Mouse (Mus musculus) liver, postnatal 0 days (tissue): ENCODE data around the gene Ecsit. TPM values are rescaled to one million over a fixed set of nuclear protein-coding genes. Genes with fewer than 3 reads are reported as not detected.

Source experiments
- ATAC-seq: fragments of 200-750 bp; cut with Nextera tagmentation; 2 replicates; pipeline ENCODE4 v1.8.0; 2017; ENCODE audit warnings: mild to moderate bottlenecking, moderate library complexity
- DNase-seq: peaks from one replicate; pipeline ENCODE4 v3.0.0-alpha.2; 2016
- H3K27ac ChIP-seq: fragments of 300-500 bp; sonication (generic); 2 replicates; pipeline ENCODE4 v1.5.1; 2014; ENCODE audit warnings: antibody characterized with exemption, moderate library complexity, mild to moderate bottlenecking, low read depth
- H3K27me3 ChIP-seq: fragments of 300-500 bp; sonication (generic); 2 replicates; pipeline ENCODE4 v1.6.1; 2014; ENCODE audit warnings: low read length, control low read depth, mixed read lengths; ENCODE audit not compliant: insufficient read depth
- H3K36me3 ChIP-seq: fragments of 300-500 bp; sonication (generic); replicated peaks from 2 replicates; pipeline ENCODE4 v1.6.1; 2014; ENCODE audit warnings: mild to moderate bottlenecking, control low read depth, low read length, moderate library complexity, mixed read lengths; ENCODE audit not compliant: insufficient read depth
- H3K4me1 ChIP-seq: fragments of 300-500 bp; sonication (generic); 2 replicates; pipeline ENCODE4 v1.6.1; 2014; ENCODE audit warnings: antibody characterized with exemption, mild to moderate bottlenecking, control low read depth; ENCODE audit not compliant: insufficient read depth
- H3K4me2 ChIP-seq: fragments of 300-500 bp; sonication (generic); 2 replicates; pipeline ENCODE4 v1.6.1; 2014; ENCODE audit warnings: low read depth, mild to moderate bottlenecking, low read length, moderate library complexity, mixed read lengths
- H3K4me3 ChIP-seq: fragments of 300-500 bp; sonication (generic); 2 replicates; pipeline ENCODE4 v1.5.1; 2014; ENCODE audit warnings: low read depth, low read length
- H3K9ac ChIP-seq: fragments of 300-500 bp; sonication (generic); replicated peaks from 2 replicates; pipeline ENCODE4 v1.6.1; 2014; ENCODE audit warnings: mild to moderate bottlenecking, moderate library complexity
- H3K9me3 ChIP-seq: fragments of 300-500 bp; sonication (generic); 2 replicates; pipeline ENCODE4 v1.6.1; 2016; ENCODE audit warnings: mild to moderate bottlenecking, control low read depth, low read length, mixed read lengths
- CTCF ChIP-seq: sonication (generic); IDR thresholded peaks from 2 replicates; pipeline ENCODE4 v1.5.1; 2016; ENCODE audit warnings: antibody characterized with exemption, low read depth
- EP300 ChIP-seq: IDR thresholded peaks from 2 replicates; pipeline ENCODE4 v1.6.1; 2016; ENCODE audit warnings: antibody characterized with exemption, low read depth, mild to moderate bottlenecking
- WGBS: fragments of 180-500 bp; shearing (Covaris S2); extraction: QIAGEN DNeasy Blood & Tissue Kit; methylation state at CpG from one replicate; pipeline ENCODE4 v1.1.7; 2014; ENCODE audit not compliant: insufficient replicate concordance; 5-methylcytosine and 5-hydroxymethylcytosine counted together
- polyA plus RNA-seq: library from polyadenylated mRNA; unstranded; fragments of >200 nt; fragmentation: Nextera tagmentation; extraction: Ambion mirVana; gene quantifications from 2 replicates; pipeline ENCODE4 v1.2.1, GENCODE M21; 2015

The Ecsit gene
- polyA plus RNA-seq, 1 experiment from 2014 or later: 18.1 TPM

DNA sequence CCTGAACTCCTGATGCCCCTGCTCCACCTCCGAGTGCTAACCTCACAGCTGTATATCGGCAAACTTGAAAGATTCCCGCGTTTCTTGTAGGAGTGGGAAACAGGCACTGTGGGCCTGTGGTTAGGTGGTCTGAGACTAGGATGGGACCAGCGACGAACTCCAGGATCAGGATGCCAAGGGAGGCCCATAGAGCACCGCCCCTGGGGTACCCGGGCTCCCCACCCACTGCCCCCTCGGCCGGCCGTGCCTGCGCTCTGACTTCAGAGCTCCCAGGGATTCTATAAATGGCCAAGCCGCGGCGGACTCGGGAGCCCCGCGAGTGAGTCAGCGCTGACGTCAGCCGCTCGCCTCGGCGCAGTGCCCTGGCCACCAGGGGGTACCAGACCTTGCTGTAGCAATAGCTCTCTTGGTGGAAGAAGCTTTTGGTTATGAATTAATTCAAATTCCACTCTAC is 10.6 kb upstream of the Ecsit start:
- WGBS: under 1% methylated on average over 24 of the region's 24 CpGs
- Histone ChIP-seq H3K27me3 (peaks cover 25% of the 10 kb centered on the region), H3K9ac (peak overlapping the region; percentile 64), H3K4me3 (peak overlapping the region; percentile 36), H3K4me2 (peak overlapping the region; percentile 79), H3K9me3 (no peaks in the 10 kb centered on the region), H3K27ac (no peak overlapping the region), H3K36me3 (no peaks in the 10 kb centered on the region), H3K4me1 (peaks cover 4% of the 10 kb centered on the region; the same call in 1 of the 2 replicates)
- DNase-seq (peak; percentile 90), ATAC-seq (peak; percentile 89)
- TF ChIP-seq CTCF (peak; percentile 88), EP300 (no peak)

GRCm38 (mm10) chr9:22092746-22093145 is 7.5 kb upstream of the Ecsit start:
- 78% methylated on average over 6 of the region's 6 CpGs for WGBS
- no peak for TF ChIP-seq CTCF
- TF ChIP-seq EP300: no peak
- no peak overlapping the region for H3K4me3 ChIP-seq
- DNase-seq (no peak), ATAC-seq (no peak)
- H3K4me2 ChIP-seq: no peak overlapping the region
- H3K27me3 ChIP-seq: 0 out of 2 replicates have a peak, but pooled peaks cover 3% of the 10 kb centered on the region
- H3K9me3 ChIP-seq: no peaks in the 10 kb centered on the region
- no peak overlapping the region for H3K27ac ChIP-seq
- no peak overlapping the region for H3K9ac ChIP-seq
- no peaks in the 10 kb centered on the region for H3K36me3 ChIP-seq
- H3K4me1 ChIP-seq: peaks cover 4% of the 10 kb centered on the region; the same call in 1 of the 2 replicates

DNA sequence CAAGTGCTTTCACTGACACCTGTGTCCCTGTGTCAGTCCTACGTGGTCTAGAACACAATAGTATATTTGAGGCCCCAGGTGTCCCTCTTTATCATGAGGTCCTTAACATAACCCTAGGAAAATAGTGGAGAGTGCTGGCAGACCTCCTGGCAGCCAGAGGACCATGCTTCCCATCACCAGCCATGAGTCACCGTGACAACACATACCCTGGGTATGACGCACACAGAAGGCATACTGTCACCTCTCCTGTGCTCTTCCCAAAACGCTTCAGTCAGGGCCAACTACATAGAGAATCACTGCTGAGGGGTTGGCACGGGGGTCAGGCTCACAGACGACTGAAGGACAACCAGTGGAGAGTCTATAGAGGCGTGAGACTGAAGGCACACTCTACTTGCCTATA is 4.7 kb upstream of the Ecsit start:
- no peak overlapping the region for H3K27ac ChIP-seq
- no peak overlapping the region for H3K4me2 ChIP-seq
- H3K9ac ChIP-seq: no peak overlapping the region
- no peak for TF ChIP-seq CTCF
- no peak for TF ChIP-seq EP300
- DNase-seq (no peak), ATAC-seq (no peak)
- 0 out of 2 replicates have a peak, but pooled peaks cover 6% of the 10 kb centered on the region for H3K4me1 ChIP-seq
- no peaks in the 10 kb centered on the region for H3K9me3 ChIP-seq
- H3K27me3 ChIP-seq: 0 out of 2 replicates have a peak, but pooled peaks cover 3% of the 10 kb centered on the region
- WGBS: 82% methylated on average over 7 of the region's 7 CpGs
- no peaks in the 10 kb centered on the region for H3K36me3 ChIP-seq
- H3K4me3 ChIP-seq: no peak overlapping the region

- Histone ChIP-seq H3K4me1 (0 out of 2 replicates have a peak, but pooled peaks cover 6% of the 10 kb centered on the region), H3K27me3 (0 out of 2 replicates have a peak, but pooled peaks cover 3% of the 10 kb centered on the region), H3K9me3 (no peaks in the 10 kb centered on the region), H3K4me3 (no peak overlapping the region), H3K27ac (no peak overlapping the region), H3K36me3 (no peaks in the 10 kb centered on the region), H3K4me2 (no peak overlapping the region), H3K9ac (no peak overlapping the region)
- ATAC-seq (no peak), DNase-seq (no peak)
- no peak for TF ChIP-seq EP300
- TF ChIP-seq CTCF: no peak
- WGBS: 98% methylated on average over 7 of the region's 7 CpGs
Measured at GRCm38 (mm10) chr9:22089281-22089680, 4.0 kb upstream of the Ecsit start.

- 74% methylated on average over 2 of the region's 2 CpGs for WGBS
- no peak for ATAC-seq
Measured at GRCm38 (mm10) chr9:22087034-22087618, 1.9 kb upstream of the Ecsit start.

DNA sequence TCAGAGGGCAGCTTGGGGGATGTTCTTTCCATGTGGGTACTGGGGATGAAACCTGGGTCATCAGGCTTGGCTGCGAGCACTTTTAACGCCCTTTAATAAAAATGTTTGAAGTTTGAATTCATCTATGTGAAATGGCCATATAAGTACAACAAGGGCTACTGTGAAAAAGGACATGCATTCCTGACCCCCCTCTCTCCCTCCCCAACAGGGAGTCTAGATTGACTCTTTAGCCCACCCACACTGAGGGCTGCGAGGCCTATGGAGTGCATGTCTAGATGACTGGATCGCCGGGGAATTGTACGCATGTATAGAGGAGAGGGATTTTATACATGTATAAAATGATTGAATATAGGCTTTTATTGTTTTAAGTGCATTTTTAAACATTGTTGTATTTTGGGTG is 774 bp upstream of the Ecsit start:
- DNase-seq (no peak), ATAC-seq (no peak)
- 0 out of 2 replicates have a peak, but pooled peaks cover 3% of the 10 kb centered on the region for H3K36me3 ChIP-seq
- H3K9ac ChIP-seq: peak overlapping the region; percentile 81
- TF ChIP-seq EP300: no peak
- no peak for TF ChIP-seq CTCF
- 87% methylated on average over 6 of the region's 6 CpGs for WGBS
- H3K27ac ChIP-seq: peak overlapping the region; percentile 82
- H3K27me3 ChIP-seq: no peaks in the 10 kb centered on the region
- peak overlapping the region; percentile 68 for H3K4me3 ChIP-seq
- H3K4me2 ChIP-seq: peak overlapping the region; percentile 73
- no peaks in the 10 kb centered on the region for H3K9me3 ChIP-seq
- H3K4me1 ChIP-seq: 0 out of 2 replicates have a peak, but pooled peaks cover 6% of the 10 kb centered on the region

More at GRCm38 (mm10) chr9:22087034-22087618, 1.9 kb upstream of the Ecsit start:
- Histone ChIP-seq H3K9ac (no peak overlapping the region), H3K36me3 (no peaks in the 10 kb centered on the region), H3K4me3 (no peak overlapping the region), H3K27me3 (no peaks in the 10 kb centered on the region), H3K27ac (no peak overlapping the region), H3K9me3 (no peaks in the 10 kb centered on the region), H3K4me2 (no peak overlapping the region), H3K4me1 (0 out of 2 replicates have a peak, but pooled peaks cover 6% of the 10 kb centered on the region)
- TF ChIP-seq EP300 (no peak), CTCF (0 out of 2 replicates have a peak, but pooled peaks have one; percentile 2)
- no peak for DNase-seq
